Mouse (Mus musculus) lung, postnatal 0 days (tissue): ENCODE data around the gene Thsd7b.

ENCODE experiments used
- CTCF ChIP-seq: IDR thresholded peaks from 2 replicates; pipeline ENCODE4 v1.5.1; 2016; ENCODE audit warnings: antibody characterized with exemption, mild to moderate bottlenecking
- EP300 ChIP-seq: IDR thresholded peaks from 2 replicates; pipeline ENCODE4 v1.6.1; 2016; ENCODE audit warnings: antibody characterized with exemption, mild to moderate bottlenecking, control low read depth

GRCm38 (mm10) chr1:129586635-129587034, 313.5 kb downstream of the Thsd7b start:
- no peak for TF ChIP-seq EP300
- TF ChIP-seq CTCF = no peak
